Mouse (Mus musculus) ES-Bruce4 (cell line): ENCODE data around the gene Fgfr2.

Experiments used
- CTCF ChIP-seq: IDR thresholded peaks from one replicate; pipeline ENCODE4 v1.8.1; 2011; ENCODE audit warnings: low read depth, low read length
- EP300 ChIP-seq: IDR thresholded peaks from 2 replicates; pipeline ENCODE4 v1.6.1; 2011; ENCODE audit warnings: low read depth, low read length; ENCODE audit not compliant: insufficient read depth
- POLR2A ChIP-seq: IDR thresholded peaks from one replicate; pipeline ENCODE4 v1.8.1; 2011; ENCODE audit warnings: low read length; ENCODE audit not compliant: insufficient read depth

DNA sequence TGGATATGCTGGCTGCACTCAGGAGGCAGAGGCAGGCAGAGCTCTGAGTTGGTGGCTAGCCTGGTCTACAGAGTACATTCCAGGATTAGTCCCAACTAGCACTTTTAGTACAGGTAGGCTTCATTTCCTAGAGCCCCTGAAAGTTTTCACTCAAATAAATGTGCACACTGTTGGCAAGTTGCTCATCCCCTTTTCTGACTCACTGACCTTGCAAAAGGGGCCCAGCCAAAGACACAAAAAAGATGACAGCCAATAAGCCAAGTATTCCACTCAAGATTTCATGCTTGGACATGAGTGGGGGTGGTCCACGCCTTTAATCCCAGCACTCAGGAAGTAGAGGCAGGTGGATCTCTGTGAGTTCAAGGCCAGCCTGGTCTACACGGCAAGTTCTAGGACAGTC, 541.7 kb downstream of the Fgfr2 start:
- TF ChIP-seq CTCF (no peak), POLR2A (no peak), EP300 (no peak)
